Mouse (Mus musculus): ENCODE measurements at regions not wholly inside any gene's neighbourhood (a gene's known extent, or its start where the extent isn't known, plus 50 kb on each side); places are given as distances from the start of the nearest gene placed in this dataset.
"Not testable (repeated sequence)": the region's sequence is repeated elsewhere in the genome, so short reads cannot be mapped to it uniquely, and the experiment has no call there.

GRCm38 (mm10) chr5:77816759-77817280 lies 409.0 kb upstream of the Igfbp7 start:
- no peak for DNase-seq (ENCODE audit: low spot score in 2 of 2)

- no peak for DNase-seq (ENCODE audit: low spot score in 2 of 2)
These were observed 402.0 kb upstream of the Igfbp7 start for GRCm38 (mm10) chr5:77809844-77810243.

GRCm38 (mm10) chr5:77807726-77808125 lies 399.9 kb upstream of the Igfbp7 start:
- peak in 1 of 2 experiments; percentile 30 for DNase-seq (ENCODE audit: low spot score in 2 of 2)

- DNase-seq (ENCODE audit: low spot score in 2 of 2) = no peak
These were observed 398.7 kb upstream of the Igfbp7 start for GRCm38 (mm10) chr5:77806334-77807157.

GRCm38 (mm10) chr5:77805796-77806195 lies 398.0 kb upstream of the Igfbp7 start:
- DNase-seq (ENCODE audit: low spot score in 2 of 2) = no peak

GRCm38 (mm10) chr5:77805303-77805702 lies 397.5 kb upstream of the Igfbp7 start:
- DNase-seq (ENCODE audit: low spot score in 2 of 2) = no peak

- DNase-seq (ENCODE audit: low spot score in 2 of 2) = no peak
These were observed 396.3 kb upstream of the Igfbp7 start for GRCm38 (mm10) chr5:77804113-77804512.

- peak in 1 of 2 experiments; percentile 15 for DNase-seq (ENCODE audit: low spot score in 2 of 2)
These were observed 395.7 kb upstream of the Igfbp7 start for GRCm38 (mm10) chr5:77803562-77803961.

GRCm38 (mm10) chr5:77796960-77797359 lies 389.1 kb upstream of the Igfbp7 start:
- DNase-seq (ENCODE audit: low spot score in 2 of 2) = no peak

GRCm38 (mm10) chr5:77795766-77796165 lies 387.9 kb upstream of the Igfbp7 start:
- no peak for DNase-seq (ENCODE audit: low spot score in 2 of 2)

GRCm38 (mm10) chr5:77783953-77784352 lies 376.1 kb upstream of the Igfbp7 start:
- DNase-seq (ENCODE audit: low spot score in 2 of 2) = no peak

- no peak for DNase-seq (ENCODE audit: low spot score in 2 of 2)
These were observed 354.7 kb upstream of the Igfbp7 start for GRCm38 (mm10) chr5:77762426-77763042.

- DNase-seq (ENCODE audit: low spot score in 2 of 2) = no peak
These were observed 354.2 kb upstream of the Igfbp7 start for GRCm38 (mm10) chr5:77762013-77762412.

GRCm38 (mm10) chr5:77748933-77749332 lies 341.1 kb upstream of the Igfbp7 start:
- no peak for DNase-seq (ENCODE audit: low spot score in 2 of 2)

GRCm38 (mm10) chr5:77746604-77747003 lies 338.8 kb upstream of the Igfbp7 start:
- no peak for DNase-seq (ENCODE audit: low spot score in 2 of 2)

GRCm38 (mm10) chr5:77743467-77743866 lies 335.6 kb upstream of the Igfbp7 start:
- DNase-seq (ENCODE audit: low spot score in 2 of 2) = no peak

GRCm38 (mm10) chr5:77730286-77730685 lies 322.4 kb upstream of the Igfbp7 start:
- not testable (repeated sequence) for DNase-seq (ENCODE audit: low spot score in 2 of 2)

- no peak for DNase-seq (ENCODE audit: low spot score in 2 of 2)
These were observed 273.8 kb upstream of the Igfbp7 start for GRCm38 (mm10) chr5:77681592-77681991.

- DNase-seq (ENCODE audit: low spot score in 2 of 2) = no peak
These were observed 264.5 kb upstream of the Igfbp7 start for GRCm38 (mm10) chr5:77672073-77672924.

- no peak for DNase-seq (ENCODE audit: low spot score in 2 of 2)
These were observed 255.3 kb upstream of the Igfbp7 start for GRCm38 (mm10) chr5:77663096-77663495.

- DNase-seq (ENCODE audit: low spot score in 2 of 2) = no peak
These were observed 251.2 kb upstream of the Igfbp7 start for GRCm38 (mm10) chr5:77659016-77659415.

GRCm38 (mm10) chr5:77644651-77645050 lies 236.8 kb upstream of the Igfbp7 start:
- DNase-seq (ENCODE audit: low spot score in 2 of 2) = no peak

All from spleen, postnatal 10 days (tissue).